Mouse (Mus musculus) myocyte (in vitro differentiated cells): ENCODE data around the gene Akap8l.

Source experiments
- E2F4 ChIP-seq: IDR thresholded peaks from one replicate; pipeline ENCODE4 v1.6.1; 2011; ENCODE audit warnings: mild to moderate bottlenecking, control low read depth, moderate library complexity; ENCODE audit not compliant: insufficient read depth
- MYOD1 ChIP-seq, 3 experiments: IDR thresholded peaks; one replicate each; pipeline ENCODE4 v1.6.1; 2011; ENCODE audit warnings: control low read depth in 2 of 3, low read depth in 2 of 3, mild to moderate bottlenecking in 2 of 3, moderate library complexity in 1 of 3; ENCODE audit not compliant: insufficient read length in 2 of 3, control insufficient read depth in 1 of 3
- MYOG ChIP-seq, 3 experiments: IDR thresholded peaks; one replicate each; pipeline ENCODE4 v1.6.1; 2011; ENCODE audit warnings: control low read depth in 2 of 3, low read depth in 2 of 3, mild to moderate bottlenecking in 2 of 3; ENCODE audit not compliant: insufficient read length in 2 of 3, control insufficient read depth in 1 of 3, insufficient read depth in 1 of 3
- POLR2A ChIP-seq: IDR thresholded peaks from one replicate; pipeline ENCODE4 v1.6.1; 2011; ENCODE audit warnings: low read depth, mild to moderate bottlenecking, control low read depth, moderate library complexity; ENCODE audit not compliant: insufficient read length
- POLR2AphosphoS2 ChIP-seq: IDR thresholded peaks from one replicate; pipeline ENCODE4 v1.6.1; 2011; ENCODE audit warnings: low read depth, control low read depth; ENCODE audit not compliant: insufficient read length
- SRF ChIP-seq: IDR thresholded peaks from one replicate; pipeline ENCODE4 v1.6.1; 2011; ENCODE audit warnings: low read depth; ENCODE audit not compliant: control insufficient read depth, insufficient read length
- TCF3 ChIP-seq: IDR thresholded peaks from one replicate; pipeline ENCODE4 v1.6.1; 2011; ENCODE audit warnings: low read depth, control low read depth; ENCODE audit not compliant: insufficient read length
- USF1 ChIP-seq: IDR thresholded peaks from one replicate; pipeline ENCODE4 v1.6.1; 2011; ENCODE audit warnings: low read depth, mild to moderate bottlenecking, control low read depth, moderate library complexity

DNA sequence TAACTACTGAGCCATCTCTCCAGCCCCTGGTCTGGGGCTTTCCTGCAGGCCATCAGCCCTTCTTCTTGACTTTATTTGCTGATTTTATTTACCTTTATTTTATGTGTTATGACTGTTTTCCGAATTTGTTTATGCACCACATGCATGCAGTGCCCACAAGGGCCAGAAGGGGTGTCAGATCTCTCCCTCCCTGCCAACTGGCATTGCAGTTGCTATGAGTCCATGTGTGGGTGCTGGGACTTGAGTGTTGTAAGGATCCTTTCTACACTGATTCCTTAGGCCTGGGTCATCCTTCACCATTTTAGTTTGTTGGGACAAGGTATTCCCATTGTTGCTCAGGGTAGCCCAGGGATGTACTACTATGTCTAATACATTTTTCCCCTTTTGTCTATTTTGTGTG, 52.3 kb downstream of the Akap8l start:
- TF ChIP-seq MYOD1 (IDR thresholded peaks at IDR 0.05; ENCODE audit: control insufficient read depth in 1 of 3, insufficient read length in 2 of 3, low read depth in 2 of 3): no peak
- no peak for TF ChIP-seq USF1
- TF ChIP-seq POLR2AphosphoS2: no peak
- no peak for TF ChIP-seq POLR2A
- TF ChIP-seq SRF: no peak
- no peak for TF ChIP-seq TCF3
- TF ChIP-seq MYOG (IDR thresholded peaks at IDR 0.05; ENCODE audit: control insufficient read depth in 1 of 3, insufficient read depth in 1 of 3, insufficient read length in 2 of 3, low read depth in 2 of 3): no peak
- TF ChIP-seq E2F4: no peak
